Mouse (Mus musculus) layer of hippocampus, adult 8-10 months (tissue): ENCODE results near the gene Syt10. TPM values are rescaled to one million over a fixed set of nuclear protein-coding genes. Genes with fewer than 3 reads are reported as not detected.
"Not testable (repeated sequence)": the region's sequence is repeated elsewhere in the genome, so short reads cannot be mapped to it uniquely, and the experiment has no call there.

ENCODE experiments used
- DNase-seq, 2 experiments: peaks; one replicate each; pipeline ENCODE4 v3.0.0; 2022; ENCODE audit warnings: low spot score in 2 of 2
- microRNA-seq, 2 experiments: library from miRNA; unstranded; fragments of <30 nt; microRNA quantifications; one replicate each; pipeline ENCODE4 v1.2.0; 2022
- total RNA-seq, 4 experiments: library from RNA; stranded (reverse); gene quantifications; 2 replicates each; pipeline ENCODE4 v1.2.4; 2022

Gene Syt10
- 10 to 100 TPM; 15.3 to 20.9 (median 18.3) TPM for total RNA-seq

- DNase-seq: peak; percentile 8 to 29
Measured at GRCm38 (mm10) chr15:89841364-89842017, at the start of gene Syt10. TSS of gene Syt10 (minus strand) at chr15:89841860.

- DNase-seq: no peak
Measured at GRCm38 (mm10) chr15:89883799-89884198, 42.1 kb upstream of the Syt10 start.

- DNase-seq: no peak
Measured at GRCm38 (mm10) chr15:89878981-89879380, 37.3 kb upstream of the Syt10 start.

GRCm38 (mm10) chr15:89816098-89816497 is 25.6 kb downstream of the Syt10 start:
- no peak for DNase-seq

GRCm38 (mm10) chr15:89804478-89804877 is 37.2 kb downstream of the Syt10 start:
- DNase-seq: no peak

- DNase-seq: no peak
Measured at GRCm38 (mm10) chr15:89779928-89780327, 61.7 kb downstream of the Syt10 start.

GRCm38 (mm10) chr15:89766016-89766415 is 75.6 kb downstream of the Syt10 start:
- not testable (repeated sequence) for DNase-seq

GRCm38 (mm10) chr15:89733611-89734010 is 108.0 kb downstream of the Syt10 start:
- DNase-seq: no peak

Small RNA genes lying within 50 kb of the gene (microRNA-seq; reads per million reads assigned to microRNA genes)
- gene Gm24643: 0 reads per million in 2 experiments

Other genes with a start within 250 kb of the Syt10 start
- gene Rabl2, start 249.9 kb downstream of the Syt10 start, total RNA-seq: 10 to 100 TPM; 27.2 to 41.2 (median 32.7) TPM